Mouse (Mus musculus): ENCODE results near the gene Zfp108. TPM values are rescaled to one million over a fixed set of nuclear protein-coding genes. Genes with fewer than 3 reads are reported as not detected.

The Zfp108 gene
- polyA plus RNA-seq, 1 experiment: 0.09 TPM

GRCm38 (mm10) chr7:24297361-24298095, 42.9 kb downstream of the Zfp108 start:
- no peak for TF ChIP-seq GATA1 (IDR thresholded peaks at IDR 0.05; ENCODE audit: low read length)

GRCm38 (mm10) chr7:24298635-24298972, 44.0 kb downstream of the Zfp108 start:
- no peak for TF ChIP-seq GATA1 (IDR thresholded peaks at IDR 0.05; ENCODE audit: low read length)

- TF ChIP-seq GATA1 (IDR thresholded peaks at IDR 0.05; ENCODE audit: low read length): no peak
These were observed 44.5 kb downstream of the Zfp108 start for GRCm38 (mm10) chr7:24298973-24299708.

GRCm38 (mm10) chr7:24299823-24300481, 45.4 kb downstream of the Zfp108 start:
- TF ChIP-seq GATA1 (IDR thresholded peaks at IDR 0.05; ENCODE audit: low read length): no peak

- no peak for TF ChIP-seq GATA1 (IDR thresholded peaks at IDR 0.05; ENCODE audit: low read length)
These were observed 46.2 kb downstream of the Zfp108 start, which contains the start of gene Zfp61 for GRCm38 (mm10) chr7:24300771-24301282. Zfp61 (minus strand) TSS chr7:24301232.

Other genes starting within 250 kb of the Zfp108 start
- gene Vmn1r183, start 201.5 kb upstream of the Zfp108 start, polyA plus RNA-seq (2012): not detected in 2 replicates
- gene Zfp180, start 172.9 kb upstream of the Zfp108 start, polyA plus RNA-seq (2012): 12.0 and 14.5 TPM in 2 replicates
- 0.05 TPM in 2 replicates for gene Zfp112, start 142.5 kb upstream of the Zfp108 start, polyA plus RNA-seq (2012)
- 3.2 and 3.6 TPM in 2 replicates for gene Zfp235, start 120.6 kb upstream of the Zfp108 start, polyA plus RNA-seq (2012)
- not detected in 2 replicates for gene Zfp114, start 79.7 kb upstream of the Zfp108 start, polyA plus RNA-seq (2012)
- gene Zfp111, start 43.4 kb upstream of the Zfp108 start, polyA plus RNA-seq (2012): 0.37 and 0.95 TPM in 2 replicates
- gene Zfp109, start 17.2 kb upstream of the Zfp108 start, polyA plus RNA-seq (2012): 0.31 and 0.56 TPM in 2 replicates
- gene Zfp93, start 15.6 kb downstream of the Zfp108 start, polyA plus RNA-seq (2012): 2.0 and 2.2 TPM in 2 replicates
- 7.2 and 9.2 TPM in 2 replicates for gene Zfp61, start 46.4 kb downstream of the Zfp108 start, polyA plus RNA-seq (2012)
- gene Zfp94, start 61.9 kb downstream of the Zfp108 start, polyA plus RNA-seq (2012): 5.0 and 5.9 TPM in 2 replicates
- gene Tescl, start 79.1 kb downstream of the Zfp108 start, polyA plus RNA-seq (2012): not detected in 2 replicates
- gene Lypd5, start 94.4 kb downstream of the Zfp108 start, polyA plus RNA-seq (2012): not detected in 2 replicates
- gene Kcnn4, start 115.5 kb downstream of the Zfp108 start, polyA plus RNA-seq (2012): 72.1 and 73.9 TPM in 2 replicates
- 68.9 and 82.0 TPM in 2 replicates for gene Smg9, start 144.8 kb downstream of the Zfp108 start, polyA plus RNA-seq (2012)
- 0.06 and 0.15 TPM in 2 replicates for gene Irgc1, start 197.5 kb downstream of the Zfp108 start, polyA plus RNA-seq (2012)
- not detected in 2 replicates for gene Plaur, start 207.7 kb downstream of the Zfp108 start, polyA plus RNA-seq (2012)
- gene Cadm4, start 227.2 kb downstream of the Zfp108 start, polyA plus RNA-seq (2012): 0.05 and 0.08 TPM in 2 replicates

Measured in G1E-ER4 (cell line).